Mouse (Mus musculus): ENCODE measurements at regions not wholly inside any gene's neighbourhood (a gene's known extent, or its start where the extent isn't known, plus 50 kb on each side); places are given as distances from the start of the nearest gene placed in this dataset.

GRCm38 (mm10) chr11:43971886-43972285 is 70.9 kb upstream of the Adra1b start:
- Histone ChIP-seq H3K27me3 (ENCODE audit: insufficient read depth, low read length) (no peaks in the 10 kb centered on the region), H3K4me1 (ENCODE audit: insufficient read depth) (no peaks in the 10 kb centered on the region), H3K9ac (replicated peaks) (no peak overlapping the region), H3K27ac (ENCODE audit: low read depth) (no peak overlapping the region), H3K9me3 (ENCODE audit: low read length) (no peaks in the 10 kb centered on the region), H3K4me2 (ENCODE audit: low read depth, low read length) (no peak overlapping the region), H3K4me3 (ENCODE audit: low read depth, low read length) (no peak overlapping the region), H3K36me3 (replicated peaks; ENCODE audit: insufficient read depth, low read length) (no peaks in the 10 kb centered on the region)
- DNase-seq (no peak), ATAC-seq (no peak)
- WGBS (ENCODE audit: insufficient replicate concordance) = 64% methylated on average over 3 of the region's 3 CpGs
- TF ChIP-seq CTCF (IDR thresholded peaks at IDR 0.05; ENCODE audit: low read depth) (no peak), EP300 (IDR thresholded peaks at IDR 0.05; ENCODE audit: low read depth) (no peak)

- 55% methylated on average over 4 of the region's 4 CpGs for WGBS (ENCODE audit: insufficient replicate concordance)
These were observed 75.0 kb upstream of the Adra1b start for GRCm38 (mm10) chr11:43976024-43976423.

GRCm38 (mm10) chr11:43979406-43979805 is 78.4 kb upstream of the Adra1b start:
- ATAC-seq (no peak), DNase-seq (no peak)
- H3K4me1 ChIP-seq (ENCODE audit: insufficient read depth) = no peaks in the 10 kb centered on the region
- H3K4me2 ChIP-seq (ENCODE audit: low read depth, low read length) = no peak overlapping the region
- TF ChIP-seq CTCF (IDR thresholded peaks at IDR 0.05; ENCODE audit: low read depth) (no peak), EP300 (IDR thresholded peaks at IDR 0.05; ENCODE audit: low read depth) (no peak)
- H3K4me3 ChIP-seq (ENCODE audit: low read depth, low read length) = no peak overlapping the region
- 81% methylated on average over 7 of the region's 7 CpGs for WGBS (ENCODE audit: insufficient replicate concordance)
- H3K9me3 ChIP-seq (ENCODE audit: low read length) = no peaks in the 10 kb centered on the region
- no peak overlapping the region for H3K27ac ChIP-seq (ENCODE audit: low read depth)
- H3K9ac ChIP-seq (replicated peaks) = no peak overlapping the region
- no peaks in the 10 kb centered on the region for H3K36me3 ChIP-seq (replicated peaks; ENCODE audit: insufficient read depth, low read length)
- H3K27me3 ChIP-seq (ENCODE audit: insufficient read depth, low read length) = no peaks in the 10 kb centered on the region

More at GRCm38 (mm10) chr11:43976024-43976423, 75.0 kb upstream of the Adra1b start:
- TF ChIP-seq CTCF (IDR thresholded peaks at IDR 0.05; ENCODE audit: low read depth) (no peak), EP300 (IDR thresholded peaks at IDR 0.05; ENCODE audit: low read depth) (no peak)
- Histone ChIP-seq H3K4me1 (ENCODE audit: insufficient read depth) (no peaks in the 10 kb centered on the region), H3K27me3 (ENCODE audit: insufficient read depth, low read length) (no peaks in the 10 kb centered on the region), H3K36me3 (replicated peaks; ENCODE audit: insufficient read depth, low read length) (no peaks in the 10 kb centered on the region), H3K4me3 (ENCODE audit: low read depth, low read length) (no peak overlapping the region), H3K4me2 (ENCODE audit: low read depth, low read length) (no peak overlapping the region), H3K9ac (replicated peaks) (no peak overlapping the region), H3K27ac (ENCODE audit: low read depth) (no peak overlapping the region), H3K9me3 (ENCODE audit: low read length) (no peaks in the 10 kb centered on the region)
- ATAC-seq = no peak
- DNase-seq = no peak

GRCm38 (mm10) chr11:43980444-43980843 is 79.4 kb upstream of the Adra1b start:
- TF ChIP-seq CTCF (IDR thresholded peaks at IDR 0.05; ENCODE audit: low read depth) (no peak), EP300 (IDR thresholded peaks at IDR 0.05; ENCODE audit: low read depth) (no peak)
- no peak overlapping the region for H3K9ac ChIP-seq (replicated peaks)
- no peaks in the 10 kb centered on the region for H3K36me3 ChIP-seq (replicated peaks; ENCODE audit: insufficient read depth, low read length)
- no peak for DNase-seq
- 77% methylated on average over 4 of the region's 4 CpGs for WGBS (ENCODE audit: insufficient replicate concordance)
- no peaks in the 10 kb centered on the region for H3K9me3 ChIP-seq (ENCODE audit: low read length)
- no peak overlapping the region for H3K4me3 ChIP-seq (ENCODE audit: low read depth, low read length)
- no peak overlapping the region for H3K27ac ChIP-seq (ENCODE audit: low read depth)
- no peaks in the 10 kb centered on the region for H3K4me1 ChIP-seq (ENCODE audit: insufficient read depth)
- ATAC-seq = no peak
- no peaks in the 10 kb centered on the region for H3K27me3 ChIP-seq (ENCODE audit: insufficient read depth, low read length)
- no peak overlapping the region for H3K4me2 ChIP-seq (ENCODE audit: low read depth, low read length)

- no peak overlapping the region for H3K4me3 ChIP-seq (ENCODE audit: low read depth, low read length)
- no peak overlapping the region for H3K27ac ChIP-seq (ENCODE audit: low read depth)
- TF ChIP-seq EP300 (IDR thresholded peaks at IDR 0.05; ENCODE audit: low read depth) (no peak), CTCF (IDR thresholded peaks at IDR 0.05; ENCODE audit: low read depth) (no peak)
- 45% methylated on average over 1 of the region's 1 CpGs for WGBS (ENCODE audit: insufficient replicate concordance)
- H3K36me3 ChIP-seq (replicated peaks; ENCODE audit: insufficient read depth, low read length) = no peaks in the 10 kb centered on the region
- no peak overlapping the region for H3K9ac ChIP-seq (replicated peaks)
- no peaks in the 10 kb centered on the region for H3K27me3 ChIP-seq (ENCODE audit: insufficient read depth, low read length)
- no peaks in the 10 kb centered on the region for H3K9me3 ChIP-seq (ENCODE audit: low read length)
- no peak overlapping the region for H3K4me2 ChIP-seq (ENCODE audit: low read depth, low read length)
- DNase-seq (no peak), ATAC-seq (no peak)
- no peaks in the 10 kb centered on the region for H3K4me1 ChIP-seq (ENCODE audit: insufficient read depth)
These were observed 89.0 kb upstream of the Adra1b start for GRCm38 (mm10) chr11:43989911-43990430.

- TF ChIP-seq CTCF (IDR thresholded peaks at IDR 0.05; ENCODE audit: low read depth) (no peak), EP300 (IDR thresholded peaks at IDR 0.05; ENCODE audit: low read depth) (no peak)
- no peak overlapping the region for H3K4me3 ChIP-seq (ENCODE audit: low read depth, low read length)
- no peaks in the 10 kb centered on the region for H3K9me3 ChIP-seq (ENCODE audit: low read length)
- H3K27ac ChIP-seq (ENCODE audit: low read depth) = no peak overlapping the region
- H3K4me2 ChIP-seq (ENCODE audit: low read depth, low read length) = no peak overlapping the region
- DNase-seq (no peak), ATAC-seq (no peak)
- WGBS (ENCODE audit: insufficient replicate concordance) = 59% methylated on average over 6 of the region's 6 CpGs
- H3K27me3 ChIP-seq (ENCODE audit: insufficient read depth, low read length) = no peaks in the 10 kb centered on the region
- no peaks in the 10 kb centered on the region for H3K36me3 ChIP-seq (replicated peaks; ENCODE audit: insufficient read depth, low read length)
- no peak overlapping the region for H3K9ac ChIP-seq (replicated peaks)
- no peaks in the 10 kb centered on the region for H3K4me1 ChIP-seq (ENCODE audit: insufficient read depth)
These were observed 91.0 kb upstream of the Adra1b start for GRCm38 (mm10) chr11:43992011-43992471.

Measured in liver, postnatal 0 days (tissue).